Mouse (Mus musculus) neural tube, embryonic 12.5 days (tissue): Measurements from ENCODE around the gene Gm20481. TPM values are rescaled to one million over a fixed set of nuclear protein-coding genes. Genes with fewer than 3 reads are reported as not detected.
"Not testable (repeated sequence)": the region's sequence is repeated elsewhere in the genome, so short reads cannot be mapped to it uniquely, and the experiment has no call there.

Experiments used
- ATAC-seq: fragments of 200-750 bp; cut with Nextera tagmentation; 2 replicates; pipeline ENCODE4 v1.8.0; 2017; ENCODE audit warnings: low read depth, mild to moderate bottlenecking, moderate TSS enrichment, moderate library complexity; ENCODE audit not compliant: low FRiP score
- H3K27ac ChIP-seq: fragments of 300-500 bp; sonication (generic); 2 replicates; pipeline ENCODE4 v1.5.1; 2016
- H3K27me3 ChIP-seq: fragments of 300-500 bp; sonication (generic); replicated peaks from 2 replicates; pipeline ENCODE4 v1.6.1; 2016; ENCODE audit warnings: mild to moderate bottlenecking
- H3K36me3 ChIP-seq: fragments of 300-500 bp; sonication (generic); 2 replicates; pipeline ENCODE4 v1.6.1; 2016; ENCODE audit warnings: mild to moderate bottlenecking
- H3K4me1 ChIP-seq: fragments of 300-500 bp; sonication (generic); 2 replicates; pipeline ENCODE4 v1.6.1; 2016
- H3K4me2 ChIP-seq: fragments of 300-500 bp; sonication (generic); replicated peaks from 2 replicates; pipeline ENCODE4 v1.6.1; 2016; ENCODE audit warnings: mild to moderate bottlenecking
- H3K4me3 ChIP-seq: fragments of 300-500 bp; sonication (generic); 2 replicates; pipeline ENCODE4 v1.5.1; 2016
- H3K9ac ChIP-seq: fragments of 300-500 bp; sonication (generic); 2 replicates; pipeline ENCODE4 v1.6.1; 2016; ENCODE audit warnings: mild to moderate bottlenecking
- H3K9me3 ChIP-seq: fragments of 300-500 bp; sonication (generic); 2 replicates; pipeline ENCODE4 v1.6.1; 2016; ENCODE audit warnings: mild to moderate bottlenecking
- WGBS: fragments of 180-500 bp; shearing (Covaris S2); methylation state at CpG from one replicate; pipeline ENCODE4 v1.1.7; 2016; 5-methylcytosine and 5-hydroxymethylcytosine counted together
- polyA plus RNA-seq: library from polyadenylated mRNA; unstranded; fragments of >200 nt; fragmentation: Nextera tagmentation; extraction: Ambion mirVana; gene quantifications from 2 replicates; pipeline ENCODE4 v1.2.1, GENCODE M21; 2016

The Gm20481 gene
- polyA plus RNA-seq, 1 experiment from 2014 or later: not detected

GRCm38 (mm10) chr17:34982328-34982727 lies 12.6 kb downstream of the Gm20481 start:
- Histone ChIP-seq H3K4me2 (peak overlapping the region; percentile 73), H3K27ac (peak overlapping the region; percentile 87; the same call in 1 of the 2 replicates), H3K9ac (peak overlapping the region; percentile 80), H3K4me1 (peaks cover 13% of the 10 kb centered on the region), H3K9me3 (no peaks in the 10 kb centered on the region), H3K36me3 (peaks cover 23% of the 10 kb centered on the region), H3K27me3 (no peaks in the 10 kb centered on the region), H3K4me3 (peak overlapping the region; percentile 78)
- ATAC-seq: no peak; the same call in 1 of the 2 replicates
- under 1% methylated on average over 15 of the region's 15 CpGs for WGBS

GRCm38 (mm10) chr17:34984218-34984617 lies 14.5 kb downstream of the Gm20481 start:
- Histone ChIP-seq H3K9me3 (no peaks in the 10 kb centered on the region), H3K9ac (no peak overlapping the region), H3K27ac (no peak overlapping the region), H3K36me3 (peaks cover 21% of the 10 kb centered on the region), H3K27me3 (no peaks in the 10 kb centered on the region), H3K4me1 (peaks cover 13% of the 10 kb centered on the region), H3K4me2 (no peak overlapping the region), H3K4me3 (no peak overlapping the region)
- WGBS: 86% methylated on average over 2 of the region's 2 CpGs
- ATAC-seq: no peak

- Histone ChIP-seq H3K27ac (no peak overlapping the region), H3K27me3 (no peaks in the 10 kb centered on the region), H3K36me3 (peaks cover 25% of the 10 kb centered on the region; the same call in 1 of the 2 replicates), H3K4me1 (peaks cover 4% of the 10 kb centered on the region; the same call in 1 of the 2 replicates), H3K4me3 (no peak overlapping the region), H3K9ac (no peak overlapping the region), H3K9me3 (no peaks in the 10 kb centered on the region), H3K4me2 (no peak overlapping the region)
- ATAC-seq: no peak
These were observed 25.0 kb downstream of the Gm20481 start for GRCm38 (mm10) chr17:34994751-34995150.

GRCm38 (mm10) chr17:34995192-34995591 lies 25.5 kb downstream of the Gm20481 start:
- H3K4me3 ChIP-seq, H3K27me3 ChIP-seq, H3K9me3 ChIP-seq, ATAC-seq, H3K4me1 ChIP-seq, H3K27ac ChIP-seq, H3K9ac ChIP-seq, H3K4me2 ChIP-seq: not testable (repeated sequence)
- peaks cover 23% of the 10 kb centered on the region; the same call in 1 of the 2 replicates for H3K36me3 ChIP-seq
- WGBS: 93% methylated on average over 4 of the region's 4 CpGs

GRCm38 (mm10) chr17:34995927-34996326 lies 26.2 kb downstream of the Gm20481 start:
- H3K36me3 ChIP-seq: peaks cover 16% of the 10 kb centered on the region; the same call in 1 of the 2 replicates
- not testable (repeated sequence) for H3K27me3 ChIP-seq, H3K27ac ChIP-seq, H3K4me2 ChIP-seq, ATAC-seq, H3K9me3 ChIP-seq, H3K4me1 ChIP-seq, H3K9ac ChIP-seq, H3K4me3 ChIP-seq
- 97% methylated on average over 4 of the region's 4 CpGs for WGBS

- no peaks in the 10 kb centered on the region for H3K9me3 ChIP-seq
- ATAC-seq: no peak
- no peaks in the 10 kb centered on the region for H3K27me3 ChIP-seq
- H3K4me1 ChIP-seq: peaks cover 10% of the 10 kb centered on the region
- H3K36me3 ChIP-seq: peaks cover 13% of the 10 kb centered on the region; the same call in 1 of the 2 replicates
- no peak overlapping the region for H3K27ac ChIP-seq
- no peak overlapping the region for H3K4me3 ChIP-seq
- 0 out of 2 replicates have a peak overlapping the region, but pooled peaks have one; percentile 1 for H3K4me2 ChIP-seq
- WGBS: 90% methylated on average over 13 of the region's 14 CpGs
- H3K9ac ChIP-seq: no peak overlapping the region
These were observed 26.9 kb downstream of the Gm20481 start for GRCm38 (mm10) chr17:34996411-34997141.

- ATAC-seq: no peak
- Histone ChIP-seq H3K9ac (no peak overlapping the region), H3K4me2 (no peak overlapping the region), H3K27me3 (no peaks in the 10 kb centered on the region), H3K9me3 (no peaks in the 10 kb centered on the region), H3K36me3 (peaks cover 13% of the 10 kb centered on the region; the same call in 1 of the 2 replicates), H3K27ac (no peak overlapping the region), H3K4me1 (peaks cover 16% of the 10 kb centered on the region), H3K4me3 (no peak overlapping the region)
- WGBS: 81% methylated on average over 5 of the region's 5 CpGs
These were observed 27.4 kb downstream of the Gm20481 start for GRCm38 (mm10) chr17:34997142-34997483.

GRCm38 (mm10) chr17:34998526-34999430 lies 29.1 kb downstream of the Gm20481 start:
- no peaks in the 10 kb centered on the region for H3K9me3 ChIP-seq
- 93% methylated on average over 15 of the region's 15 CpGs for WGBS
- H3K4me1 ChIP-seq: peaks cover 29% of the 10 kb centered on the region
- H3K4me2 ChIP-seq: peak overlapping the region; percentile 97
- no peaks in the 10 kb centered on the region for H3K27me3 ChIP-seq
- H3K4me3 ChIP-seq: no peak overlapping the region
- no peak overlapping the region for H3K27ac ChIP-seq
- H3K9ac ChIP-seq: no peak overlapping the region
- no peak for ATAC-seq
- H3K36me3 ChIP-seq: peaks cover 13% of the 10 kb centered on the region; the same call in 1 of the 2 replicates

- Histone ChIP-seq H3K27ac (peak overlapping the region; percentile 94; the same call in 1 of the 2 replicates), H3K36me3 (peaks cover 25% of the 10 kb centered on the region), H3K4me2 (peak overlapping the region; percentile 97), H3K9ac (peak overlapping the region; percentile 96), H3K4me3 (peak overlapping the region; percentile 95), H3K4me1 (peaks cover 29% of the 10 kb centered on the region)
- ATAC-seq, H3K27me3 ChIP-seq, H3K9me3 ChIP-seq: not testable (repeated sequence)
- WGBS: 26% methylated on average over 29 of the region's 32 CpGs
These were observed 30.4 kb downstream of the Gm20481 start for GRCm38 (mm10) chr17:34999871-35000716.

- Histone ChIP-seq H3K9me3 (no peaks in the 10 kb centered on the region), H3K9ac (peak within 1 kb of the TSS; percentile 96), H3K4me3 (peak within 1 kb of the TSS; percentile 95), H3K27me3 (no peaks in the 10 kb centered on the region), H3K27ac (peak within 1 kb of the TSS; percentile 94), H3K4me1 (peaks cover 29% of the 10 kb centered on the region), H3K4me2 (peak within 1 kb of the TSS; percentile 97), H3K36me3 (peaks cover 33% of the 10 kb centered on the region)
- under 1% methylated on average over 83 of the region's 83 CpGs for WGBS
- ATAC-seq: peak; percentile 88
These were observed 31.2 kb downstream of the Gm20481 start, which contains the start of gene Vars for GRCm38 (mm10) chr17:35000717-35001451. Gene Vars (plus strand): TSS chr17:35000987.
